Mouse (Mus musculus) forebrain, embryonic 10.5 days (tissue): ENCODE results near the gene Tenm4. TPM values are rescaled to one million over a fixed set of nuclear protein-coding genes. Genes with fewer than 3 reads are reported as not detected.
A peak's percentile ranks its signal among the peaks of the same experiment; 100 is the strongest.
"Not testable (repeated sequence)": the region's sequence is repeated elsewhere in the genome, so short reads cannot be mapped to it uniquely, and the experiment has no call there.

ENCODE experiments used
- DNase-seq: peaks from one replicate; pipeline ENCODE4 v3.0.0-alpha.2; 2017; ENCODE audit warnings: low spot score; ENCODE audit errors: extremely low spot score
- H3K27ac ChIP-seq: fragments of 300-500 bp; sonication (generic); 2 replicates; pipeline ENCODE4 v1.5.1; 2016; ENCODE audit warnings: mild to moderate bottlenecking
- H3K27me3 ChIP-seq: fragments of 300-500 bp; sonication (generic); 2 replicates; pipeline ENCODE4 v1.6.1; 2016; ENCODE audit warnings: mild to moderate bottlenecking; ENCODE audit not compliant: poor library complexity, severe bottlenecking
- H3K36me3 ChIP-seq: fragments of 300-500 bp; sonication (generic); replicated peaks from 2 replicates; pipeline ENCODE4 v1.6.1; 2016; ENCODE audit warnings: mild to moderate bottlenecking, moderate library complexity
- H3K4me1 ChIP-seq: fragments of 300-500 bp; sonication (generic); 2 replicates; pipeline ENCODE4 v1.6.1; 2016
- H3K4me3 ChIP-seq: fragments of 300-500 bp; sonication (generic); 2 replicates; pipeline ENCODE4 v1.5.1; 2016; ENCODE audit warnings: mild to moderate bottlenecking, moderate library complexity
- H3K9me3 ChIP-seq: fragments of 300-500 bp; sonication (generic); 2 replicates; pipeline ENCODE4 v1.6.1; 2016; ENCODE audit warnings: mild to moderate bottlenecking, moderate library complexity
- WGBS: fragments of 180-500 bp; shearing (Covaris S2); methylation state at CpG from one replicate; pipeline ENCODE4 v1.1.7; 2016; 5-methylcytosine and 5-hydroxymethylcytosine counted together
- polyA plus RNA-seq: library from polyadenylated mRNA; unstranded; fragments of >200 nt; fragmentation: Nextera tagmentation; extraction: Ambion mirVana; gene quantifications from 2 replicates; pipeline ENCODE4 v1.2.1, GENCODE M21; 2016

Tenm4 gene
- polyA plus RNA-seq, 1 experiment from 2014 or later: 27.9 TPM

DNA sequence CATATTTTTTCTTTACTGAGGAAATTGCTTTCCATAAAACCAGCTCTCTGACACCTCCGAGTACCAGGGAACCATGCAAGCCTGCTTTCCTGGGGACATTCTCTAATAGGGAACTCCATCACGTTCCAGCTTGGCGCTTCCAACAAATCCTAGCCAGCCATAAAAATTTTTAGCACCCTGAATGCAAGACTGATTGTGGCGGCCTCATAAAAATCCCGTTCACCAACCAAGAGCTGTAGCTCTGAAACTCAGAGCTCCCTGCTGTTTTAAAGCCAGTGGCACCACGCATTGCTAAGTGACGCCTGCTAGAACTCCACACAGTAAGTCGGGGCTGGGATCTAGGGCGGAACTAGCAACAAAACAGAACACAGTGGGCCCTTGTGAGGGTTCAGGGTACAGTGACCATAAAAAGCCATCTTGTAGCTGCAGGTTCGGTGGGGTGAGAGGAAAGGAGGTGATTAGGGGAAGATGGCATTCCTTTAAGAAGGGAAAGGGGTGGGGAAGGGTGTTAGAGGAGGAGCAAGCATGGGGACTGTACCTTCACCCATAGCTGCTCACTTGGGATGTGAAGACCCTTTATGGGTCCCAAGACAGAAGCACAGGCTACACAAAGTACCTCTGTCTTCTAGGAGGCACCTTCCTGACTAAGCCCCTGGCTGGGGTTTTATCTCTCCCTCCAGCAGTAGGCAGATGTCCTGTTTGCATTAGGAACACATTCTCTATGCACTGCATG is 439.0 kb downstream of the Tenm4 start:
- no peak for DNase-seq
- 71% methylated on average over 10 of the region's 10 CpGs for WGBS

GRCm38 (mm10) chr7:96617371-96617770 is 446.3 kb downstream of the Tenm4 start:
- Histone ChIP-seq H3K9me3 (no peaks in the 10 kb centered on the region), H3K4me1 (no peaks in the 10 kb centered on the region; the same call in 1 of the 2 replicates), H3K27me3 (no peaks in the 10 kb centered on the region), H3K27ac (no peak overlapping the region), H3K4me3 (no peak overlapping the region), H3K36me3 (no peaks in the 10 kb centered on the region)
- WGBS: 88% methylated on average over 2 of the region's 2 CpGs
- no peak for DNase-seq

More for the DNA sequence above, 439.0 kb downstream of the Tenm4 start:
- peaks cover 6% of the 10 kb centered on the region for H3K4me1 ChIP-seq
- H3K27ac ChIP-seq: no peak overlapping the region
- H3K36me3 ChIP-seq: no peaks in the 10 kb centered on the region
- H3K4me3 ChIP-seq: no peak overlapping the region
- H3K27me3 ChIP-seq: no peaks in the 10 kb centered on the region
- no peaks in the 10 kb centered on the region for H3K9me3 ChIP-seq

DNA sequence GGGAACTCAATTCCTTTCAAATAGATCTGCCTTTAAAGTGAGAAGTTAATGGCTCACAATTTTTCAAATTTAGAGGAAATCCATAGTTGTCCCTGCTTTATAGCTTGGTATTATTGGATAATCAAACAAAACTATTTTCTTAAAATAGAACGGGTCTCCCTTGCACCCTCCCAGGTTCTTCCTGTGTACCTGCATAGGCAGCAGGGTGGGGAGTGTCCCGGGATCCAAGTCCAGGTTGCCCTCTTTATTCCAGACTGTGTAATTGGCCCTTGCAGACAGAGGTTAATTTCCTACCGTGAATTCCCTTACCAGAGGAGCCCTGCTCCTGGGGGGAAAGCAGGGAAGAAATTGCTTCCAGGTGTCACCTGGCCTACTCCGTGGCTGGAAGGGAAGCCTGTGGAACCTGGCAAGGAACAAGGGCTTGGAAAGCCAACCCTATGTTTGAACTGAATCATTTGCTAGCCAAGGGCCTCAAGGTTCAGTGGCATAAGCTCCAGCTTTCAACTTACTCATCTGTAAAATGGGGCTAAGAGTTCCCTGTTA is 449.0 kb downstream of the Tenm4 start:
- H3K36me3 ChIP-seq: no peaks in the 10 kb centered on the region
- no peak overlapping the region for H3K27ac ChIP-seq
- WGBS: 79% methylated on average over 4 of the region's 4 CpGs
- H3K4me3 ChIP-seq: no peak overlapping the region
- DNase-seq: no peak
- no peaks in the 10 kb centered on the region for H3K27me3 ChIP-seq
- H3K9me3 ChIP-seq: no peaks in the 10 kb centered on the region
- no peaks in the 10 kb centered on the region; the same call in 1 of the 2 replicates for H3K4me1 ChIP-seq

- 90% methylated on average over 3 of the region's 3 CpGs for WGBS
- H3K4me3 ChIP-seq: no peak overlapping the region
- no peak overlapping the region for H3K27ac ChIP-seq
Observed at GRCm38 (mm10) chr7:96626338-96626737, 455.3 kb downstream of the Tenm4 start.

GRCm38 (mm10) chr7:96630551-96630950 is 459.5 kb downstream of the Tenm4 start:
- H3K36me3 ChIP-seq, DNase-seq, H3K27ac ChIP-seq, H3K4me1 ChIP-seq, H3K4me3 ChIP-seq, H3K9me3 ChIP-seq: not testable (repeated sequence)
- WGBS: 91% methylated on average over 9 of the region's 9 CpGs
- peaks cover 13% of the 10 kb centered on the region for H3K27me3 ChIP-seq

More at GRCm38 (mm10) chr7:96626338-96626737, 455.3 kb downstream of the Tenm4 start:
- no peak for DNase-seq
- Histone ChIP-seq H3K4me1 (0 out of 2 replicates have a peak, but pooled peaks cover 3% of the 10 kb centered on the region), H3K9me3 (no peaks in the 10 kb centered on the region), H3K27me3 (no peaks in the 10 kb centered on the region), H3K36me3 (no peaks in the 10 kb centered on the region)

GRCm38 (mm10) chr7:96633008-96633407 is 462.0 kb downstream of the Tenm4 start:
- H3K27ac ChIP-seq: no peak overlapping the region

GRCm38 (mm10) chr7:96635830-96636440 is 464.9 kb downstream of the Tenm4 start:
- DNase-seq: no peak
- Histone ChIP-seq H3K27ac (no peak overlapping the region), H3K36me3 (0 out of 2 replicates have a peak, but pooled peaks cover 7% of the 10 kb centered on the region), H3K27me3 (peaks cover 63% of the 10 kb centered on the region), H3K4me1 (peaks cover 14% of the 10 kb centered on the region), H3K9me3 (peaks cover 5% of the 10 kb centered on the region; the same call in 1 of the 2 replicates), H3K4me3 (no peak overlapping the region)
- 68% methylated on average over 7 of the region's 7 CpGs for WGBS

More at GRCm38 (mm10) chr7:96633008-96633407, 462.0 kb downstream of the Tenm4 start:
- Histone ChIP-seq H3K4me1 (peaks cover 14% of the 10 kb centered on the region), H3K36me3 (0 out of 2 replicates have a peak, but pooled peaks cover 7% of the 10 kb centered on the region), H3K4me3 (no peak overlapping the region), H3K9me3 (peaks cover 5% of the 10 kb centered on the region; the same call in 1 of the 2 replicates), H3K27me3 (peaks cover 34% of the 10 kb centered on the region)
- 74% methylated on average over 1 of the region's 1 CpGs for WGBS
- no peak for DNase-seq

- WGBS: under 1% methylated on average over 27 of the region's 27 CpGs
- peak; percentile 90 for DNase-seq
- H3K27me3 ChIP-seq: peaks cover 88% of the 10 kb centered on the region
- no peaks in the 10 kb centered on the region for H3K36me3 ChIP-seq
- peak overlapping the region; percentile 53 for H3K4me3 ChIP-seq
- peak overlapping the region; percentile 84 for H3K27ac ChIP-seq
- no peaks in the 10 kb centered on the region for H3K9me3 ChIP-seq
- H3K4me1 ChIP-seq: peaks cover 61% of the 10 kb centered on the region
Observed at GRCm38 (mm10) chr7:96643461-96644204, 472.6 kb downstream of the Tenm4 start.

- Histone ChIP-seq H3K4me1 (peaks cover 65% of the 10 kb centered on the region), H3K27me3 (peaks cover 88% of the 10 kb centered on the region), H3K9me3 (no peaks in the 10 kb centered on the region), H3K27ac (peak overlapping the region; percentile 84), H3K36me3 (no peaks in the 10 kb centered on the region), H3K4me3 (peak overlapping the region; percentile 53)
- WGBS: 5% methylated on average over 7 of the region's 7 CpGs
- no peak for DNase-seq
Observed at GRCm38 (mm10) chr7:96644205-96644531, 473.1 kb downstream of the Tenm4 start.

GRCm38 (mm10) chr7:96647657-96648056 is 476.6 kb downstream of the Tenm4 start:
- 4% methylated on average over 4 of the region's 4 CpGs for WGBS
- Histone ChIP-seq H3K27me3 (peaks cover 91% of the 10 kb centered on the region), H3K9me3 (no peaks in the 10 kb centered on the region), H3K4me1 (peaks cover 97% of the 10 kb centered on the region), H3K4me3 (0 out of 2 replicates have a peak overlapping the region, but pooled peaks have one; percentile 5), H3K36me3 (no peaks in the 10 kb centered on the region), H3K27ac (peak overlapping the region; percentile 60)
- no peak for DNase-seq

- Histone ChIP-seq H3K36me3 (no peaks in the 10 kb centered on the region), H3K27ac (no peak overlapping the region), H3K9me3 (no peaks in the 10 kb centered on the region), H3K4me3 (no peak overlapping the region), H3K4me1 (peaks cover 97% of the 10 kb centered on the region), H3K27me3 (peaks cover 95% of the 10 kb centered on the region)
- WGBS: 59% methylated on average over 2 of the region's 2 CpGs
- no peak for DNase-seq
Observed at GRCm38 (mm10) chr7:96648606-96649005, 477.6 kb downstream of the Tenm4 start.

- H3K9me3 ChIP-seq: no peaks in the 10 kb centered on the region
- no peak overlapping the region for H3K4me3 ChIP-seq
- 88% methylated on average over 7 of the region's 7 CpGs for WGBS
- no peaks in the 10 kb centered on the region for H3K36me3 ChIP-seq
- peaks cover 100% of the 10 kb centered on the region for H3K27me3 ChIP-seq
- H3K27ac ChIP-seq: no peak overlapping the region
- H3K4me1 ChIP-seq: peaks cover 96% of the 10 kb centered on the region
- DNase-seq: no peak
Observed at GRCm38 (mm10) chr7:96649171-96649570, 478.1 kb downstream of the Tenm4 start.
